Mouse (Mus musculus) cortical plate, adult 2 months (tissue): Measurements from ENCODE around the gene Cdca8.

Experiments used
- CTCF ChIP-seq: fragments of 200-500 bp; IDR thresholded peaks from 2 replicates; pipeline ENCODE4 v1.5.1; 2011; ENCODE audit warnings: mild to moderate bottlenecking, control low read depth, low read length; ENCODE audit not compliant: insufficient read depth; ENCODE audit errors: extremely low read depth
- POLR2A ChIP-seq: fragments of 200-500 bp; IDR thresholded peaks from 2 replicates; pipeline ENCODE4 v1.6.1; 2011; ENCODE audit warnings: mild to moderate bottlenecking, low read length, control low read depth; ENCODE audit not compliant: insufficient read depth; ENCODE audit errors: extremely low read depth

DNA sequence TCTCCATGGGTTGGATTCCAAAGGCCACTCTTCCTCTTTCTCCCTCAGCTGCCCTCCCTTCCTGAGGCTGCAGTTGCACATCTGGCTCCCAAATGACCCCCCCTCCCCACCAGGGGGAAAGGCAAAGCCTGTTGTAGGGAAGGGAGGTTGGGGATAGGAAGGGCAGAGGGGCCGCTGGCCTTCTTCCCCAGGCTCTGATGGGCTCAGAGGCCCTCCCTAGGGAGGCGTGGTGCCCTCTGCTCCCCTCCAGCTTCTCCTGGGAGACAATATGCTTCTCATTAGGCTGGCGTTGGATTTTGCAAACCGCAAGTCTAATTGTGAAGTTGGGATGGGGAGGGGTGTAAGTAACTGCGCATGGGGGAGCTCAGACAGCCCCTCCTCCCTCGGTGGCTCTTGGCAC lies 29.6 kb upstream of the Cdca8 start:
- no peak for TF ChIP-seq POLR2A
- no peak for TF ChIP-seq CTCF
